Mouse (Mus musculus): ENCODE results near the gene Kmt2e. TPM values are rescaled to one million over a fixed set of nuclear protein-coding genes. Genes with fewer than 3 reads are reported as not detected.

The Kmt2e gene
- polyA plus RNA-seq, 1 experiment from 2014 or later: 69.0 TPM

DNA sequence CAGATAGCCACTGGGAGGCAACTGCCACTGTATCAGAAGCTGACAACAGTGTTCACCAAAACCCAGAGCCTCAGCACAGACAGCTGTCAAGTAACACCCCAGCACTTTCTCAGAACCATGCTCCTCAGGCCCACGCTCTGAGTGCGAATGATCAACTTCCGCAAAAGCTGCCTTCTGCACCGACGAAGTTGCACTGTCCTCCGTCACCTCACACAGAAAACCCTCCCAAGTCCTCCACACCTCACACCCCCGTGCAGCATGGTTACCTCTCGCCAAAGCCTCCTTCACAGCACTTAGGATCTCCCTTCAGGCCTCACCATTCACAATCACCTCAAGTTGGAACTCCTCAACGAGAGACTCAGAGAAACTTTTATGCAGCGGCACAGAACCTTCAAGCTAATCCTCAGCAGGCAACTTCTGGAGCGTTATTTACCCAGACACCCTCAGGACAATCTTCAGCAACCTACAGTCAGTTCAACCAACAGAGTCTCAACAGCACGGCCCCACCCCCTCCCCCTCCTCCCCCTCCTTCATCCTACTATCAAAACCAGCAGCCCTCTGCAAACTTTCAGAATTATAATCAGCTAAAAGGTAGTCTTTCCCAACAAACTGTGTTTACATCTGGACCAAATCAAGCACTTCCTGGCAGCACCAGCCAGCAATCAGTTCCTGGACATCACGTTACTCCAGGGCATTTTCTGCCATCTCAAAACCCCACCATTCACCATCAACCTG lies 67.5 kb downstream of the Kmt2e start:
- H3K4me3 ChIP-seq: no peak overlapping the region
- H3K27ac ChIP-seq: no peak overlapping the region
- DNase-seq (ENCODE audit: low spot score): peak; percentile 67
- peaks cover 4% of the 10 kb centered on the region for H3K4me1 ChIP-seq
- 75% methylated on average over 13 of the region's 13 CpGs for WGBS
- H3K27me3 ChIP-seq (ENCODE audit: insufficient read depth, poor library complexity, severe bottlenecking): no peaks in the 10 kb centered on the region
- no peaks in the 10 kb centered on the region for H3K9me3 ChIP-seq
- H3K36me3 ChIP-seq: peaks cover 87% of the 10 kb centered on the region

DNA sequence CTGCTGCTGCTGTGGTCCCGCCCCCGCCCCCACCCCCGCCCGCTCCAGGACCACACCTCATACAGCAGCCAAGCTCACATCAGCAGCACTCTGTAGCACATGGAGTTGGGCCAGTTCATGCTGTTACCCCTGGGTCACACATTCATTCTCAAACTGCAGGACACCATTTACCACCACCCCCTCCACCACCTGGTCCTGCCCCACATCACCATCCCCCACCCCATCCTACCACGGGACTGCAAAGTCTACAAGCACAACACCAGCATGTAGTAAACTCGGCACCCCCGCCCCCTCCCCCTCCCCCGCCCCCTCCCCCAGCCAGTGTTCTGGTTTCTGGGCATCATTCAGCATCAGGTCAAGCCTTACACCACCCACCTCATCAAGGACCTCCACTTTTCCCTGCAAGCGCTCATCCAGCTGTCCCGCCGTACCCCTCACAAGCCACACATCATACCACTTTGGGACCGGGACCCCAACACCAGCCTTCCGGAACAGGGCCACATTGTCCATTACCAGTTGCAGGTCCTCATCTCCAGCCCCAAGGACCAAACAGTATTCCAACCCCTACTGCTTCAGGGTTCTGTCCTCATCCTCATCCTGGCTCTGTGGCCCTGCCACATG lies 68.2 kb downstream of the Kmt2e start:
- Histone ChIP-seq H3K9me3 (no peaks in the 10 kb centered on the region), H3K4me1 (peaks cover 4% of the 10 kb centered on the region), H3K27me3 (ENCODE audit: insufficient read depth, poor library complexity, severe bottlenecking) (no peaks in the 10 kb centered on the region), H3K4me3 (no peak overlapping the region), H3K36me3 (peaks cover 81% of the 10 kb centered on the region), H3K27ac (no peak overlapping the region)
- DNase-seq (ENCODE audit: low spot score): peak; percentile 71
- WGBS: 81% methylated on average over 13 of the region's 13 CpGs

DNA sequence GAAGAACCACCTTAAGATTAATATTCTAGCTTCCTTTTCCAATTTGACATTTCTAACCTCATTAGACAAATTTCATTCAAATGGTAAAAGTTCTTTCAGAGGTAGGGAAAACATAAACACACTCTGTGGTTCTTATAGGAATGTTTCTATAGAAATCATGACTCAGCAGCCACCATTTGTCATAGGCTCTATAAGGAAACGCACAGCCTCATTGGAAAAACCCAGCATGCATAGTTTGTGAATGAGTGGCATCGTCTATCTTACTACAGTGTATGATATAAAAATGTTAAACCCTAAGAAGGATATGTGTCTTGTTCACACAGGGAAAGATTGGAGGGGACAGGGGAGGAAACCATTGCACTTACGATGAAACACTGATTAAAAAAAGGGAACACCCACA lies 71.3 kb downstream of the Kmt2e start:
- no peaks in the 10 kb centered on the region for H3K9me3 ChIP-seq
- no peaks in the 10 kb centered on the region for H3K27me3 ChIP-seq (ENCODE audit: insufficient read depth, poor library complexity, severe bottlenecking)
- no peak overlapping the region for H3K4me3 ChIP-seq
- 88% methylated on average over 3 of the region's 3 CpGs for WGBS
- H3K36me3 ChIP-seq: peaks cover 78% of the 10 kb centered on the region
- peaks cover 4% of the 10 kb centered on the region for H3K4me1 ChIP-seq
- no peak overlapping the region for H3K27ac ChIP-seq
- peak; percentile 30 for DNase-seq (ENCODE audit: low spot score)

DNA sequence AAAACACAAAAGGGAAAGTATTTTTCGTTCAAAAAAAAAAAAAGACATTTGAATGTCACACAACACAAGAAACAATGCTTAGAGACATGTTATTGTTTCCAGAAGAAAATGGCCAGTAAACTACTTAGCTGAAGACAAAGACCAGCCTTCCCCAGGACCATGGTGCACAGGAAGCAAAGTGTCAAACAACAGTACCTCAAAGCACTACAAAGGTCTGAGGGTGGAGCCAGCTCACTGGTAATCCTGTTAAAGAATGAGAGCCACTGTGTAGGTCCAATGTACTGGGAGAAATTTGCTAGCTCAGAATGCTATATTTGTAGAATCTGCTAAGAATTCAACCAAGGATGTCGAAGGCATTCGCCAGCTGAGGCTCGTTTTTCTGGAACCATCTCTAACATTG lies 73.0 kb downstream of the Kmt2e start:
- 86% methylated on average over 4 of the region's 4 CpGs for WGBS
- peak; percentile 31 for DNase-seq (ENCODE audit: low spot score)
- H3K4me3 ChIP-seq: no peak overlapping the region
- H3K27me3 ChIP-seq (ENCODE audit: insufficient read depth, poor library complexity, severe bottlenecking): no peaks in the 10 kb centered on the region
- peaks cover 2% of the 10 kb centered on the region for H3K4me1 ChIP-seq
- peaks cover 74% of the 10 kb centered on the region for H3K36me3 ChIP-seq
- H3K27ac ChIP-seq: no peak overlapping the region
- H3K9me3 ChIP-seq: no peaks in the 10 kb centered on the region

DNA sequence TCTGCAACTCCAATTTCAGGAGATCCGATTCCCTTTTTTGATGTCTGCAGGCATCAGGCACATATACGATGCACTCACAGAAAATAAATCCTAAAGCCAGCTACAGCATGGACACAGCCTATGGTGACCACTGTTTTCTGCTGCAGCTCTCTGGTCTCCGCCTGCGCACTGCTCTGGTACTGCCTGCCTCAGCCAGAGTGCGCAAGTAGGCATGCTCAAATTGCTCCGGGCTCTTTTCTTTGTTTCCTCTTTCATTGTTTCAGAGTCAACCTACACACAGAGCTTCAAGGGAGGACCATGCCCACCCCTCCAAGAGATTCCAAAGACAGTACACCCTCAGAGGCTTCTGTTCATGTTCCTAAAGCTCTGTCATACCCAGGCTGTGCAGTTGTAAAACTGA lies 74.4 kb downstream of the Kmt2e start:
- H3K27me3 ChIP-seq (ENCODE audit: insufficient read depth, poor library complexity, severe bottlenecking): no peaks in the 10 kb centered on the region
- no peak overlapping the region for H3K4me3 ChIP-seq
- no peak overlapping the region for H3K27ac ChIP-seq
- peaks cover 75% of the 10 kb centered on the region for H3K36me3 ChIP-seq
- WGBS: 93% methylated on average over 6 of the region's 6 CpGs
- no peaks in the 10 kb centered on the region for H3K9me3 ChIP-seq
- H3K4me1 ChIP-seq: no peaks in the 10 kb centered on the region
- DNase-seq (ENCODE audit: low spot score): peak; percentile 43

DNA sequence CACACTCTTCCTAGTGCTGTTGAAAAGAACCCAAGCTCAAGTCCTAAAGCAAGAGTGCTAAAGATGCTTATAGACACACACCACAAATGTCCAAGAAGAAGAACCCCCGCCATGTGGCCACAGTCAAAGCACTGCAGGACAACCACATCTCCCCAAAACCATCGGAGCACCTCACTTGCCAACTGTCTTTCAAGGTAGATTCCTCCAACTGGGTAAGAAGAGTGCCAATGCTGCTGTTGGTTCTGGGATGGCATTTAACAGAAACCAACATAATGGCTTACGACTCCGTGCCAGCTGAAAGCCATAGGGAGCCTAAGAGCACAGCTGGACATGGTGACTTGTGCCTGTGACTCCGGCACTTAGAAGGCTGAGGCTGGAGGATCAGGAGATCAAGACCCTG lies 77.2 kb downstream of the Kmt2e start:
- Histone ChIP-seq H3K9me3 (no peaks in the 10 kb centered on the region), H3K4me3 (no peak overlapping the region), H3K27ac (no peak overlapping the region), H3K27me3 (ENCODE audit: insufficient read depth, poor library complexity, severe bottlenecking) (no peaks in the 10 kb centered on the region), H3K4me1 (no peaks in the 10 kb centered on the region), H3K36me3 (peaks cover 72% of the 10 kb centered on the region)
- WGBS: 92% methylated on average over 5 of the region's 5 CpGs
- peak; percentile 54 for DNase-seq (ENCODE audit: low spot score)

DNA sequence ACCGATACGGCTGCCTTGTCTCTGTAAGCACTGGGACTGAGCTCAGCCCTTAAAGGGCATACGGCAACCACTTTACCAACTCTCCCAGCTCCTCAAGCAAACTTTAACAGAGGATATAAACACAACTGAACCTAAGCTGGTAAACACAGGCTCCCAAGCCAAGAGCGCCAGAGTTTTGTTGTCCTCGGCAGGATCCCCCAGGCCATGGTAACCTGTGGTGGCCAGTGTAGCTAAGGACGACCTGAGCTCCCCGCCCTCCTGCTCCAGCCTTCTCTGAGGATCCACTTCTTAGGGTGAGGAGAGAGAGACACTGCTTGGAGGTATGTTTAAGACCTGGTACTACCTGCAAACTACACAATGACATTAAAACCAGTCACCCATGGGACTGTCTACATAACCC lies 78.3 kb downstream of the Kmt2e start:
- Histone ChIP-seq H3K36me3 (peaks cover 76% of the 10 kb centered on the region), H3K27me3 (ENCODE audit: insufficient read depth, poor library complexity, severe bottlenecking) (no peaks in the 10 kb centered on the region), H3K9me3 (no peaks in the 10 kb centered on the region), H3K4me1 (0 out of 2 replicates have a peak, but pooled peaks cover 5% of the 10 kb centered on the region), H3K27ac (no peak overlapping the region), H3K4me3 (no peak overlapping the region)
- DNase-seq (ENCODE audit: low spot score): peak; percentile 52
- WGBS: 93% methylated on average over 7 of the region's 7 CpGs

DNA sequence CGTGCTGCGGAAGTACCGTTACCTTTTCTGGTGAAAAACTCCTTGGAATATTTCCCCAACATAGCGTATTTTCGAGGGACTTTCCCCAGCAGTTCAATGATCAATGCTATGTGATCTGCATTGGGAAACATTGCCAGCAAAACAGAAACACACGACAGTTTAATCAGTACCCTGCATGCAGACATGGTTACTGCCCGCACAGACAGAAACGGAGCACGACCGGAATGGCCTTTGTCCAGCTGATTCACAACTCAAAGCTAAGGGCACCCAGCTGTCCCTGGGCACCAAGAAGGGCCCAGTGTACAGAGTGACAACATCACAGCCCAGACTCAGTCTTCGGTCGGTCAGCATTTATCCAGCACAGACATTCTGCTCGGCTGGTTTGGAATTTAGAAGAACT lies 79.2 kb downstream of the Kmt2e start:
- H3K27me3 ChIP-seq (ENCODE audit: insufficient read depth, poor library complexity, severe bottlenecking): no peaks in the 10 kb centered on the region
- peaks cover 13% of the 10 kb centered on the region for H3K4me1 ChIP-seq
- no peak overlapping the region for H3K4me3 ChIP-seq
- H3K36me3 ChIP-seq: peaks cover 74% of the 10 kb centered on the region
- H3K27ac ChIP-seq: no peak overlapping the region
- no peaks in the 10 kb centered on the region for H3K9me3 ChIP-seq
- no peak for DNase-seq (ENCODE audit: low spot score)
- 95% methylated on average over 13 of the region's 13 CpGs for WGBS

DNA sequence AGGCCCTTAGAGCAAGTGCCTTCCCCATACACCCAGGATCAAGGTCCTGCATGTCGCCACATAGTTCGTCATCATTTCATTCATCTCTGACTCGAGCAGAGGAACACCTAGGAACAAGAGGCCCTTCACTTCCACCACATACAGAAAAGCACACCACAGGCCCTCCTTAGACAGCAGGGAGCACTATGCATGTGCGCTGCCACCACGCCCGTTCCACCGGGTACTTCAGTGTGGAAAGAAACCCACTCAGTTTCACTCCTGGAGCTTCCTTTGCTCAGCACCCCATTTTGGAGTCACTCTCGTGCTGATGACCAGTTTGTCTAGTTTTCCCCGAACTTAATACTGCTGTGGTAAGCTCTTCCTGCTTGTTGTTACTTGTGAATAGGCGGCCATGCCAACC lies 80.8 kb downstream of the Kmt2e start:
- H3K4me3 ChIP-seq: no peak overlapping the region
- H3K9me3 ChIP-seq: no peaks in the 10 kb centered on the region
- WGBS: 90% methylated on average over 10 of the region's 10 CpGs
- H3K27me3 ChIP-seq (ENCODE audit: insufficient read depth, poor library complexity, severe bottlenecking): no peaks in the 10 kb centered on the region
- DNase-seq (ENCODE audit: low spot score): peak; percentile 7
- H3K36me3 ChIP-seq: peaks cover 62% of the 10 kb centered on the region
- no peak overlapping the region for H3K27ac ChIP-seq
- H3K4me1 ChIP-seq: peaks cover 29% of the 10 kb centered on the region

DNA sequence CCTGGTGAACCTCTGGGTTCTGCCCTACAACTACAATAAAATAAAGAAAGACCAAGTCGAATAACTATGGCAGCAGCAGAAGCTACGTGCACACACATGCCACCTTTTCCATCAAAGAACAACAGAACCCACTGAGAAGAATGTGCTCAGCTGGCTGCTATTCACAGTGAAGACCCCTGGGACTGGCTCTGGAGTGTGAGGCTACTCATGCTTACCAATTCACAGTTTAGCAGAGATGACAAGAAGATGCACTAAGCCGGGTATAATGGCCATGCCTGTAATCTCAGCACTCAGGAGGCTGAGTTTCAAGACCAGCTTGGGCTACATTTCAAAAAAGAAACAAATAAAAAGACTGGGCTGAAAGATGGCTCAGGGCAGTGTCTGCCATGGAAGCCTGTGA lies 82.7 kb downstream of the Kmt2e start:
- peak overlapping the region; percentile 29; the same call in 1 of the 2 replicates for H3K27ac ChIP-seq
- H3K27me3 ChIP-seq (ENCODE audit: insufficient read depth, poor library complexity, severe bottlenecking): no peaks in the 10 kb centered on the region
- H3K36me3 ChIP-seq: peaks cover 50% of the 10 kb centered on the region
- H3K4me1 ChIP-seq: peaks cover 38% of the 10 kb centered on the region
- DNase-seq (ENCODE audit: low spot score): no peak
- 85% methylated on average over 3 of the region's 3 CpGs for WGBS
- H3K9me3 ChIP-seq: no peaks in the 10 kb centered on the region
- H3K4me3 ChIP-seq: no peak overlapping the region

DNA sequence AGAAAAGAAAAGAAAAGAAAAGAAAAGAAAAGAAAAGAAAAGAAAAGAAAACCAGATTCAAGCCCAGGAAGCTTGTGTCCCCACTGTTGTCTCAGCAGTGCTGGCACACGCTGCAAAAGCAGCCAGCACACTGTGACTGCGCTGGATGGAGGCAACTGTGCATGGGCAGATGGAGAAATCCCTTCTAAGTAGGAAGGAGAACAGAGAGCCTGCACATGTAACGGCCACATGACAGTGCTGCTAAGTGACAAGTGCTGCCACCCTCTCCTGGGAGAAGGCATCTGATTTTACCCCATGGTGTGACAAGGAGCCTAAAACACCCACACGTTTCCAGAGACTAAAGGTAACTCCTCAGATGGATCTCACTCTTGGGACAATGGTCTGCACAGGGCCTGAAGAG lies 83.6 kb downstream of the Kmt2e start:
- Histone ChIP-seq H3K9me3 (no peaks in the 10 kb centered on the region), H3K36me3 (peaks cover 53% of the 10 kb centered on the region), H3K4me3 (no peak overlapping the region), H3K27ac (peak overlapping the region; percentile 56; the same call in 1 of the 2 replicates), H3K27me3 (ENCODE audit: insufficient read depth, poor library complexity, severe bottlenecking) (no peaks in the 10 kb centered on the region), H3K4me1 (peaks cover 44% of the 10 kb centered on the region)
- WGBS: 75% methylated on average over 4 of the region's 4 CpGs
- DNase-seq (ENCODE audit: low spot score): no peak

DNA sequence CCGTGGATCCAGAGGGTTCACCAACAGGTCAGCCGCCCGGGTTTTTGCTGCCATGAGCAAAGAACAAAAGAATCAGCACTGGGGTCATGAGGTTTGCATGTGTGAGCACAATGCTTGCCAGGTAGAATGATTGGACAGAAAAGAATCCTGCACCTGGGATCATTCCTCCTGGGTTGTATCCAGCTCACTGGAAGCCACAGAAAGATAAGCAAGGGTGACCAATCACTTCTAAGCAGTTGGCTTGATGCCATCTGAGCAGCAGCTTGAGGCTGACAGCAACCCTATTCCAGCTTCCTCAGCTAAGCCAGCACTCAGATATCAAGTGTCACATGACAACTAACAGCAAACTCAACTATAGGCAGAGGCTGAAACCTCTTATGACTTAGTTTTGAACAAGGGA lies 84.4 kb downstream of the Kmt2e start:
- H3K27ac ChIP-seq: peak overlapping the region; percentile 83
- peaks cover 50% of the 10 kb centered on the region for H3K36me3 ChIP-seq
- DNase-seq (ENCODE audit: low spot score): peak; percentile 85
- WGBS: 33% methylated on average over 3 of the region's 3 CpGs
- H3K4me1 ChIP-seq: peaks cover 44% of the 10 kb centered on the region
- H3K4me3 ChIP-seq: no peak overlapping the region
- no peaks in the 10 kb centered on the region for H3K27me3 ChIP-seq (ENCODE audit: insufficient read depth, poor library complexity, severe bottlenecking)
- H3K9me3 ChIP-seq: no peaks in the 10 kb centered on the region

DNA sequence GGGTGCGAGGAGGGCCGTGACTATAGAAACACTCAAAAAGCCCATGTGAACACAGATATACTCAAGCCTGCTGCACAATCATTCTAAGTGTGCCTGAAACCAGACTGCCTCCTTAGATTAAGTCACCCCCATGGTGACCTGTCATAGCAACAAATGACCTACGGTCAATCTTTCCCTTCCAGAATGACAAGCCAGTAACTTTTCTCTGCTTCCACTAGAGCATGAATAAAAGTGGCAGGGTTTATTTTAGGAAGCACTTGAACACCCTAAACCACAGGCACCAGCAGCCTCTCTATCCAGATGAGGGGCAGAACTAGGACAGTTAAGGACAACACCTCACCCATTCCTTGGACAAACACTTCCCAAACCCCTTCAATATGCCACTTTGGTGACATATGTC lies 85.4 kb downstream of the Kmt2e start:
- no peak overlapping the region for H3K4me3 ChIP-seq
- no peaks in the 10 kb centered on the region for H3K27me3 ChIP-seq (ENCODE audit: insufficient read depth, poor library complexity, severe bottlenecking)
- no peaks in the 10 kb centered on the region for H3K9me3 ChIP-seq
- H3K4me1 ChIP-seq: peaks cover 44% of the 10 kb centered on the region
- DNase-seq (ENCODE audit: low spot score): no peak
- peak overlapping the region; percentile 83 for H3K27ac ChIP-seq
- peaks cover 50% of the 10 kb centered on the region for H3K36me3 ChIP-seq
- 54% methylated on average over 3 of the region's 3 CpGs for WGBS
